Mouse (Mus musculus) embryonic facial prominence, embryonic 14.5 days (tissue): ENCODE results near the gene Cadps. TPM values are rescaled to one million over a fixed set of nuclear protein-coding genes. Genes with fewer than 3 reads are reported as not detected.

Experiments used
- ATAC-seq: fragments of 200-750 bp; cut with Nextera tagmentation; 2 replicates; pipeline ENCODE4 v1.8.0; 2017; ENCODE audit warnings: low read depth, moderate number of reproducible peaks, moderate TSS enrichment
- DNase-seq: peaks from one replicate; pipeline ENCODE4 v3.0.0-alpha.2; 2015; ENCODE audit warnings: low spot score
- H3K27ac ChIP-seq: fragments of 300-500 bp; sonication (generic); replicated peaks from 2 replicates; pipeline ENCODE4 v1.5.1; 2014; ENCODE audit warnings: low read depth, mild to moderate bottlenecking, low read length, moderate library complexity
- H3K27me3 ChIP-seq: fragments of 300-500 bp; sonication (generic); replicated peaks from 2 replicates; pipeline ENCODE4 v1.6.1; 2014; ENCODE audit warnings: low read length; ENCODE audit not compliant: control insufficient read depth, insufficient read depth
- H3K36me3 ChIP-seq: fragments of 300-500 bp; sonication (generic); 2 replicates; pipeline ENCODE4 v1.6.1; 2014; ENCODE audit warnings: low read length, mixed read lengths; ENCODE audit not compliant: control insufficient read depth, insufficient read depth
- H3K4me1 ChIP-seq: fragments of 300-500 bp; sonication (generic); 2 replicates; pipeline ENCODE4 v1.6.1; 2014; ENCODE audit warnings: antibody characterized with exemption, low read length; ENCODE audit not compliant: control insufficient read depth, insufficient read depth
- H3K4me2 ChIP-seq: fragments of 300-500 bp; sonication (generic); 2 replicates; pipeline ENCODE4 v1.6.1; 2014; ENCODE audit warnings: low read depth, mild to moderate bottlenecking, low read length, moderate library complexity, mixed read lengths
- H3K4me3 ChIP-seq: fragments of 300-500 bp; sonication (generic); 2 replicates; pipeline ENCODE4 v1.5.1; 2014; ENCODE audit warnings: low read depth, mild to moderate bottlenecking, low read length
- H3K9ac ChIP-seq: fragments of 300-500 bp; sonication (generic); 2 replicates; pipeline ENCODE4 v1.6.1; 2014; ENCODE audit warnings: low read depth, mild to moderate bottlenecking, low read length, moderate library complexity, mixed read lengths
- H3K9me3 ChIP-seq: fragments of 300-500 bp; sonication (generic); 2 replicates; pipeline ENCODE4 v1.6.1; 2016; ENCODE audit warnings: low read length; ENCODE audit not compliant: control insufficient read depth
- WGBS: fragments of 180-500 bp; shearing (Covaris S2); extraction: QIAGEN DNeasy Blood & Tissue Kit; methylation state at CpG from one replicate; pipeline ENCODE4 v1.1.7; 2014; 5-methylcytosine and 5-hydroxymethylcytosine counted together
- polyA plus RNA-seq: library from polyadenylated mRNA; unstranded; fragments of >200 nt; fragmentation: Nextera tagmentation; extraction: Ambion mirVana; gene quantifications from 2 replicates; pipeline ENCODE4 v1.2.1, GENCODE M21; 2014

Cadps gene
- polyA plus RNA-seq, 1 experiment from 2014 or later = 5.0 TPM

DNA sequence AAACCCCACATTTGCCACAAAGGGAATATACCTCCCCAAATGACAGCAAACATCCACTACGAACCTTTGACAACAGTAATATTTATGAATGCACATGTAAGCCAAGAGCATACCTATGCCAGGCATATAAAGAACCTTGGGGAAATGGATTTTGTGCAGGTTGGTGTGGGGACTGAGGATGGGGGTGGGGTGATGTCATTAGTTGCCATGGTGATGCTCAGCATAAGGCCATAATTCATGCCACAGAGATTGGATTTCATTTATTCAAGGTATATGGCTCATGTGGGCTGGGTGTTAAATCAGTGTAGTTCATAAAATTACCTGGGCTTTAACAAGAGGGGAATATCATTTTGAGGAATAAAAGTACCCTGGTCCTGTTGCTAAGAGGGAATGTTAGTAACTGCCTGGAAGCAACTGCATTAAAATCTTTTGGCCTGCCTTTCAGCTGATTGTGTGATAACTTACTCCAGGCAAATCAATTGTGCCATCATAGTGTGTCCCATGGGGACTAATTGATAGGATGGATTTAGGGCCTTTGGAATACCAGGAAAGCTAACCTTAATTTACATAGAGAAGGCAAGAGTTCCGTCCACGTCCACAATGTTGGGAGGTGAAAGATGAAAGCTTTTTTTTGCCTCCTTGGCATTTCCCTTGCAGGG is 263.2 kb downstream of the Cadps start:
- 65% methylated on average over 3 of the region's 3 CpGs for WGBS
- H3K9me3 ChIP-seq = peaks cover 1% of the 10 kb centered on the region; the same call in 1 of the 2 replicates
- no peaks in the 10 kb centered on the region for H3K36me3 ChIP-seq
- no peaks in the 10 kb centered on the region for H3K4me1 ChIP-seq
- H3K27me3 ChIP-seq = no peaks in the 10 kb centered on the region
- H3K9ac ChIP-seq = no peak overlapping the region
- H3K4me3 ChIP-seq = no peak overlapping the region
- ATAC-seq = peak; percentile 63
- no peak overlapping the region for H3K4me2 ChIP-seq
- no peak overlapping the region for H3K27ac ChIP-seq
- no peak for DNase-seq

- Histone ChIP-seq H3K4me1 (no peaks in the 10 kb centered on the region), H3K36me3 (no peaks in the 10 kb centered on the region), H3K27ac (no peak overlapping the region), H3K4me2 (no peak overlapping the region), H3K27me3 (no peaks in the 10 kb centered on the region), H3K9me3 (no peaks in the 10 kb centered on the region), H3K4me3 (no peak overlapping the region), H3K9ac (no peak overlapping the region)
- 0 out of 2 replicates have a peak, but pooled peaks have one; percentile 34 for ATAC-seq
- WGBS = 55% methylated on average over 7 of the region's 7 CpGs
- no peak for DNase-seq
These were observed 263.8 kb downstream of the Cadps start for GRCm38 (mm10) chr14:12558920-12559573.

DNA sequence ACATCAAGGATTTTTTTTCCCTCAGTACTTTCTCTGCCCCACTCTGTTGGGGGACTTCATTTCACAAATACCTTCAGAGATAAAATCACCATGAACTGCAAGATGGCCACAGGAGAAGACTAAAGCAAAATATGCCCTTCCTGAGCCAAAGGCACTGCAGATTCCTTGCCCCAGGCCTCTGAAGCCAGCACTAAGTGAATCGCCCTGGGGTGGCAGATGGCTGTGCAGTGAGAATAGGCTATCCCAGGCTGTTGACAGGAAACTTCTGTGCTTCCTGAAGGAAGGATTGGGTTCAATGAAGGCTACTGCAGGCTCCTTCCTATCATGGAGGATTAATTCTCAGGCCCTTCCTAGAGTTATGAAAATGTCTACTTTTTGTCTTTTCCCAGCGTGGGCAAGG is 268.4 kb downstream of the Cadps start:
- no peaks in the 10 kb centered on the region for H3K4me1 ChIP-seq
- no peak overlapping the region for H3K9ac ChIP-seq
- no peaks in the 10 kb centered on the region for H3K36me3 ChIP-seq
- 78% methylated on average over 2 of the region's 2 CpGs for WGBS
- DNase-seq (no peak), ATAC-seq (no peak)
- no peak overlapping the region for H3K4me2 ChIP-seq
- no peak overlapping the region for H3K27ac ChIP-seq
- H3K9me3 ChIP-seq = no peaks in the 10 kb centered on the region
- H3K4me3 ChIP-seq = no peak overlapping the region
- H3K27me3 ChIP-seq = no peaks in the 10 kb centered on the region

GRCm38 (mm10) chr14:12551353-12551752 is 271.5 kb downstream of the Cadps start:
- no peak for ATAC-seq
- DNase-seq = no peak
- H3K4me2 ChIP-seq = no peak overlapping the region
- H3K27ac ChIP-seq = no peak overlapping the region
- no peaks in the 10 kb centered on the region for H3K27me3 ChIP-seq
- no peaks in the 10 kb centered on the region for H3K4me1 ChIP-seq
- no peak overlapping the region for H3K9ac ChIP-seq
- 44% methylated on average over 6 of the region's 6 CpGs for WGBS
- no peak overlapping the region for H3K4me3 ChIP-seq
- H3K9me3 ChIP-seq = no peaks in the 10 kb centered on the region
- H3K36me3 ChIP-seq = no peaks in the 10 kb centered on the region

DNA sequence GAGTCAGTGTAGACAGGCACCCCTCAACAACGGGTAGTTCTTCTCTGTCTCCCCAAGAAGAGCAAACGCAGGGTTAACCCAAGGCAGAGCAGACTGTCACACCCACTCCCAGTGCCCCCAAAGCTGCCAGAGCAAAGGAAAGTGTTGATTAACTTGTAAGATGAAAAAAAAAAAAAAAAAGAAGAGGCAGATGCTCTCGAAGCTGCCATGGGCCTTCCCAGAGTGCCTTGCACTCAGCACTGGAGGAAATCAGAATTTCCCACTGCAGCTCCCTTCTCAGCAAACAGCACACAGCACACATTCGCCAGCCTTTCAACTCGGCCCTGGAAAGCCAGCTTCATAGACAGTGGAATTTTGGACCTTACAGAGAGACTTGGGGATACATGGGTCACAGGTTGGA is 271.9 kb downstream of the Cadps start:
- ATAC-seq (no peak), DNase-seq (no peak)
- WGBS = 45% methylated on average over 5 of the region's 5 CpGs
- H3K27me3 ChIP-seq = no peaks in the 10 kb centered on the region
- no peak overlapping the region for H3K27ac ChIP-seq
- H3K4me1 ChIP-seq = no peaks in the 10 kb centered on the region
- no peak overlapping the region for H3K9ac ChIP-seq
- H3K4me3 ChIP-seq = no peak overlapping the region
- no peaks in the 10 kb centered on the region for H3K9me3 ChIP-seq
- no peak overlapping the region for H3K4me2 ChIP-seq
- H3K36me3 ChIP-seq = no peaks in the 10 kb centered on the region

GRCm38 (mm10) chr14:12549290-12549689 is 273.6 kb downstream of the Cadps start:
- no peak overlapping the region for H3K4me2 ChIP-seq
- no peaks in the 10 kb centered on the region for H3K4me1 ChIP-seq
- no peak overlapping the region for H3K4me3 ChIP-seq
- no peaks in the 10 kb centered on the region for H3K9me3 ChIP-seq
- no peak for ATAC-seq
- no peaks in the 10 kb centered on the region for H3K27me3 ChIP-seq
- no peak overlapping the region for H3K9ac ChIP-seq
- no peak for DNase-seq
- H3K36me3 ChIP-seq = no peaks in the 10 kb centered on the region
- no peak overlapping the region for H3K27ac ChIP-seq

DNA sequence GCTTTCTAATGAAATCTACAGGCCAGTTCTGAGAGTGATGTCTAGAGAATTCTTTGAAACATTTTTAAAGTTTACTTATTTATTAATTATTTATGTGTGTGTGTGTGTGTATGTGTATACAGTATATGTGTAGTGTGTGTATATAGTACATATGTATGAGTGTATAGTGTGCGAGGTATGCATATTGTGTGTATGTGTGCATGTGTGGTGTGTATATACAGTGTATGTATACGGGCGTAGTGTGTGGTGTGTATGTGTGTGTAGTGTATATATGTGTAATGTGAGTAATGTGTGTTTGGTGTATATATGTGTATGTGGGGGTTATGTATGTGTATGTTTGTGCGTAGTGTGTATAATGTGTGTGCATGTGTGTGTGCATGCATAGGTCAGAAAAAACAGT is 275.4 kb downstream of the Cadps start:
- no peak overlapping the region for H3K4me3 ChIP-seq
- DNase-seq = no peak
- no peak overlapping the region for H3K27ac ChIP-seq
- no peaks in the 10 kb centered on the region for H3K36me3 ChIP-seq
- H3K9me3 ChIP-seq = no peaks in the 10 kb centered on the region
- ATAC-seq = no peak
- no peaks in the 10 kb centered on the region for H3K4me1 ChIP-seq
- H3K9ac ChIP-seq = no peak overlapping the region
- WGBS = 95% methylated on average over 4 of the region's 4 CpGs
- H3K27me3 ChIP-seq = no peaks in the 10 kb centered on the region
- no peak overlapping the region for H3K4me2 ChIP-seq

GRCm38 (mm10) chr14:12541733-12542132 is 281.1 kb downstream of the Cadps start:
- Histone ChIP-seq H3K9ac (no peak overlapping the region), H3K4me1 (no peaks in the 10 kb centered on the region), H3K4me3 (no peak overlapping the region), H3K4me2 (no peak overlapping the region), H3K36me3 (no peaks in the 10 kb centered on the region), H3K27ac (no peak overlapping the region), H3K27me3 (no peaks in the 10 kb centered on the region), H3K9me3 (no peaks in the 10 kb centered on the region)
- WGBS = 45% methylated on average over 2 of the region's 2 CpGs
- no peak for ATAC-seq
- DNase-seq = no peak

DNA sequence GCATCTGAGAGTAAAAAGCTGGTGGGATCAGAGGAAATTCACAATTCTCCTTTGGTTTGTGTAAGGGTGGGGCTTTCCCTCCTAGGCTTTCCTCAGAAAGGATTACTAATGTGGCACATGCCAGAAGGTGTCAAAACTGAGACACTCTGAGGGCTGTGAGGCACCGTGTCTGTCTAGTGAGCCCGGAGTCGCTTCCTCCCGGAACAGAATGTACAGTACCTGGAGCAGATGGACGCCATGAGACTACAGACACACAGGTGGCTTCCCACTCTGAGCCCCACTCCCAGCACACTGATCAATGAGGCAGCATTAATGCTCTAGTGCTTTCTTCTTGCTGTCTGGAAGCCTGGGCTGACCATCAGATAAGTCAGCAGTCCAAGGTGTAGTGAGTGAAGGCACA is 283.8 kb downstream of the Cadps start:
- Histone ChIP-seq H3K4me3 (no peak overlapping the region), H3K36me3 (no peaks in the 10 kb centered on the region), H3K9me3 (no peaks in the 10 kb centered on the region), H3K4me1 (no peaks in the 10 kb centered on the region), H3K4me2 (no peak overlapping the region), H3K9ac (no peak overlapping the region), H3K27me3 (no peaks in the 10 kb centered on the region), H3K27ac (no peak overlapping the region)
- ATAC-seq (no peak), DNase-seq (no peak)
- 76% methylated on average over 5 of the region's 5 CpGs for WGBS
